Mouse (Mus musculus): ENCODE results near the gene Abhd14b. TPM values are rescaled to one million over a fixed set of nuclear protein-coding genes. Genes with fewer than 3 reads are reported as not detected.

Abhd14b gene
- polyA plus RNA-seq, 1 experiment from 2014 or later = 25.6 TPM

DNA sequence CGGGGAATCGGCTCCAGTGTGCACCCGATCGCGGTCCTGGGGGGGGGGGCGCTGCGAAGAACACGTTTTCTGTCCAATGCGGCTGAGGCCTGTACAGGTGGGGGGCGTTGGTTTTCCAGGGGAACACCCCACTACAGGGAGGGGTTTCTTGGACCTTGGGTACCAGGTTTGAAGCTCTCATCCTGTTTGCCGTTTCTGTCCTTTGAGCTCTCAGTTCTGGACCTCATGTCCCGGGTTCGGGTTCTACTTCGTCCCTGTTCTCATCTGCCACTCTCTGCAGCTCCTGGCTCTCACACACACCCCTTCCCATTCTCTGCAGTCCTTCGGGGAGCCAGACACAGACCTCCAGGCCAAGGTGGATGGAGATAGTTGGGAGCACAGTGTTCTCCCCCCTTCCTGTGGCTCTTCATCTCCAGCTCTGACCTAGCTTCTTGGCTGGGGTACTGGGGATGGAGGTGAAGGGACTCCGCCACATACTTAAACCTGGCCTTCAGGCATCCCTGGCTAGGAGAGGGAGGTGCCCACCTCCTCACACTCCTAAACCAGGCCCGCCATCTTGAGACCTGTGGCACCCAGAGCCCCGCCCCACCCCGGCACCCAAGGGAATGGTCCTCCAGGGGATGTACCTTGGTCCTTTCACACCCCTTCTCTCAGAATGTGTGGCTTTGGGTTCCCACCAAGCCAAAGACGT, 7.0 kb downstream of the Abhd14b start:
- 0 out of 2 replicates have a peak, but pooled peaks cover 6% of the 10 kb centered on the region for H3K36me3 ChIP-seq (ENCODE audit: control insufficient read depth, insufficient read depth, low read length)
- no peaks in the 10 kb centered on the region for H3K27me3 ChIP-seq (ENCODE audit: control insufficient read depth, insufficient read depth, low read length)
- H3K27ac ChIP-seq (ENCODE audit: low read depth, low read length) = peak overlapping the region; percentile 90
- ATAC-seq (ENCODE audit: low FRiP score, low TSS enrichment) = peak; percentile 1; the same call in 1 of the 2 replicates
- WGBS = 3% methylated on average over 11 of the region's 20 CpGs
- H3K9me3 ChIP-seq (ENCODE audit: control insufficient read depth, low read length) = no peaks in the 10 kb centered on the region
- peak overlapping the region; percentile 82 for H3K4me3 ChIP-seq (ENCODE audit: low read length)
- peak overlapping the region; percentile 96 for H3K4me2 ChIP-seq (replicated peaks; ENCODE audit: low read depth, low read length)
- H3K4me1 ChIP-seq (ENCODE audit: control insufficient read depth, insufficient read depth, low read length) = peaks cover 69% of the 10 kb centered on the region
- peak overlapping the region; percentile 82 for H3K9ac ChIP-seq (ENCODE audit: low read depth, low read length)

DNA sequence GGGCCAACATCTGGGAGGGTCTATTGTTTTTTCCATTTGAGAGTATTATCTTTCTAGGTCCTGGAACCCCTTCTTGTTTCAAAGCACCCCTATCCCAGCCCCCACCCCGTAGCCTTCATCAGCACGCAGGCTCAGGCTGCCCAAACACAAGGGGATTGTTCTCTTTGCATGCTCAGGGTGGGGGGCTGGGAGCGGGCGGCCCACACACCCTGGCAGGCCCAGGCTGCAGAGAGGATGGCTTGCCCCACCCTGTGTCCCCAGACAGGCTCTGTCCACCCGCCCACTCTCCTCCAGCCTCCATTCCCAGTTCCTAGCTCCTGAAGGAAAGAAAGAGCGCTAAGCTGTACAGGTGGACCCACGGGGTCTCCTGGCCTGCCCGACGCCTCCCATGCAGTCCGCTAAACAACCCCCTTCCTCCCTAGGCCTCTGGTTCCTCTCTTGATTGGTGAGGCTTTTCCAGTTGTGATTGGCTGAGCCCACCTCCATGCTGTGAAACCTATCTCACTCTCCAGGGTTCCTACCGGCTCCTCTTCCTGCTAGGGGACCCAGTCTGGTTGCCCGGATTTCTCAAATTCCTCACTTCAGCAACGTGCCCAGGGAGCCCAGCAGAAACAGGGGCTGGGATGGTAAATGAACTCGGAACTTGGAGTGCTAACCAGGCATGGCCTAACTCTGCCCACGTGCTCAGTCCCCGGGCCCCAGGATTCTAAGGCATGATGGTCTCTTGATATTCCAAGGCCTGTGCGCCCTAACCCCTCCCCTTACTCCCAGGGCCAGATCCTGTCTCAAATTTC, 7.8 kb downstream of the Abhd14b start:
- peaks cover 64% of the 10 kb centered on the region for H3K4me1 ChIP-seq (ENCODE audit: control insufficient read depth, insufficient read depth, low read length)
- peak overlapping the region; percentile 82 for H3K9ac ChIP-seq (ENCODE audit: low read depth, low read length)
- H3K4me3 ChIP-seq (ENCODE audit: low read length) = peak overlapping the region; percentile 82
- ATAC-seq (ENCODE audit: low FRiP score, low TSS enrichment) = peak; percentile 25; the same call in 1 of the 2 replicates
- H3K27me3 ChIP-seq (ENCODE audit: control insufficient read depth, insufficient read depth, low read length) = no peaks in the 10 kb centered on the region
- 2% methylated on average over 17 of the region's 17 CpGs for WGBS
- peak overlapping the region; percentile 90 for H3K27ac ChIP-seq (ENCODE audit: low read depth, low read length)
- peak overlapping the region; percentile 96 for H3K4me2 ChIP-seq (replicated peaks; ENCODE audit: low read depth, low read length)
- peaks cover 9% of the 10 kb centered on the region; the same call in 1 of the 2 replicates for H3K36me3 ChIP-seq (ENCODE audit: control insufficient read depth, insufficient read depth, low read length)
- H3K9me3 ChIP-seq (ENCODE audit: control insufficient read depth, low read length) = no peaks in the 10 kb centered on the region

DNA sequence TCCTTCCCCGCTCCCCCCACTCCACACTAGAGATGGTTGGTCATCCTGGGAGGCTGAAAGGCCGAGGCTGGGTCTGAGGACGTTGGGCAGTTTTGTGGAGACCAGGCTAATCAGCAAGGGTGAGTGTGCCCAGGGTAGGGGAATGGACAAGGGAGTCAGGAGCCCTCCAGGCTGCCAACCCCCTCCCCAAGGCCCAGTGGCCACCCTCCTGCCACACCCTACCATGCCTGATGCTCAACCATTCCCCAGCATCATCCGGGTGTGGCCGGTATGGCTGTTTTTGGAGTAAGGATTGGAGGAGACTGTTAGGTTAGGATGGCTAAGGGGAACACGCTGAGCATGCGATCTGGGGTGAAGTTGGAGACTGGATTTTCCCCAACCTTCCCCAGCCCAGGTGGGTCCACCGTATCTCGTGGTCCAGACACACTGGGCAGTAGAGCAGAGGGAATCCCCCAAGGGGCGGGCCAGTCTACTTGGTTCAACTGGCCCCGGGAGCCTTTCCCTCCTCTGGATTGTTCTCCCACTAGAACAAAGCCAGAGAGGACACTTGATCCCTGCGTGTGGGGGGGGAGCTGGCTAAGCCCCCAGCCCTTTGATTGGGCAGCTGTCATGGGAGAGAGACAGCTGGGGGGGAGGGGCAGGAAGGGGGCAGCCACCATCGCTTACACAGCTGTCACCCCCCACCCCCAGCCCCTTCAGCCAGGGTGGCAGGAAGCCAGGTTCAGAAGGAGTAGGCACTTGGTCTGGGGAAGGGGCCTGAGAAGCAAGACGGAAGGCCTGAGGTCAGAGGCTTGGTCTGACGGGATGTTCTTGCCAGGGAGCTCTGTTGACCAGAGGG, 9.3 kb downstream of the Abhd14b start:
- 29% methylated on average over 15 of the region's 15 CpGs for WGBS
- H3K4me3 ChIP-seq (ENCODE audit: low read length) = peak overlapping the region; percentile 82
- peaks cover 23% of the 10 kb centered on the region for H3K36me3 ChIP-seq (ENCODE audit: control insufficient read depth, insufficient read depth, low read length)
- no peaks in the 10 kb centered on the region for H3K9me3 ChIP-seq (ENCODE audit: control insufficient read depth, low read length)
- H3K4me1 ChIP-seq (ENCODE audit: control insufficient read depth, insufficient read depth, low read length) = peaks cover 60% of the 10 kb centered on the region
- H3K9ac ChIP-seq (ENCODE audit: low read depth, low read length) = peak overlapping the region; percentile 82
- H3K27ac ChIP-seq (ENCODE audit: low read depth, low read length) = peak overlapping the region; percentile 90
- H3K27me3 ChIP-seq (ENCODE audit: control insufficient read depth, insufficient read depth, low read length) = no peaks in the 10 kb centered on the region
- peak; percentile 13 for ATAC-seq (ENCODE audit: low FRiP score, low TSS enrichment)
- H3K4me2 ChIP-seq (replicated peaks; ENCODE audit: low read depth, low read length) = peak overlapping the region; percentile 96

DNA sequence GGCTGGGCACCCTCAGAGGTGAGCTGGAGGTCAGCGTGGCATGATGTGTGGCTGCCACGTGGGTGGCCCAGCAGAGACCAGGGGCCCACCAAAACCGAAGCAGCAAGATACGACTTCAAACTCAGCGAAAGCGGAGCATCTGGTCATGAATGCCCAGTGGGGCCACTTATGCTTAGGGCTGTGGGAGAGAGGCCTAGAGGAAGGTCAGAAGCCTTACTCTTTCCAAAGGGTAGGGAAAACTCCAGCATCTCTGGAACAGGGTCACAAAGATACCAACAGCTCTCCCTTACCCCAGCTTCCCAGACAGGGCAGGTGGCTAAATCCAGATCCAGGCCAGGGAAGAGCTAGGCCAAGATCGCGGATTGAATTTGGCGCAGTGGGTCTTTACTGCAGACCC, 9.9 kb downstream of the Abhd14b start:
- no peaks in the 10 kb centered on the region for H3K27me3 ChIP-seq (ENCODE audit: control insufficient read depth, insufficient read depth, low read length)
- H3K36me3 ChIP-seq (ENCODE audit: control insufficient read depth, insufficient read depth, low read length) = peaks cover 29% of the 10 kb centered on the region
- H3K9me3 ChIP-seq (ENCODE audit: control insufficient read depth, low read length) = no peaks in the 10 kb centered on the region
- no peak overlapping the region for H3K4me3 ChIP-seq (ENCODE audit: low read length)
- H3K4me2 ChIP-seq (replicated peaks; ENCODE audit: low read depth, low read length) = peak overlapping the region; percentile 96; the same call in 1 of the 2 replicates
- peak overlapping the region; percentile 82; the same call in 1 of the 2 replicates for H3K9ac ChIP-seq (ENCODE audit: low read depth, low read length)
- WGBS = 45% methylated on average over 9 of the region's 9 CpGs
- H3K4me1 ChIP-seq (ENCODE audit: control insufficient read depth, insufficient read depth, low read length) = peaks cover 56% of the 10 kb centered on the region
- H3K27ac ChIP-seq (ENCODE audit: low read depth, low read length) = peak overlapping the region; percentile 90
- no peak for ATAC-seq (ENCODE audit: low FRiP score, low TSS enrichment)

GRCm38 (mm10) chr9:106457920-106458319, 10.7 kb downstream of the Abhd14b start:
- peaks cover 34% of the 10 kb centered on the region for H3K36me3 ChIP-seq (ENCODE audit: control insufficient read depth, insufficient read depth, low read length)
- 70% methylated on average over 5 of the region's 5 CpGs for whole genome bisulfite sequencing
- no peak for ATAC-seq (ENCODE audit: low FRiP score, low TSS enrichment)
- no peak overlapping the region for H3K27ac ChIP-seq (ENCODE audit: low read depth, low read length)
- H3K4me1 ChIP-seq (ENCODE audit: control insufficient read depth, insufficient read depth, low read length) = peaks cover 49% of the 10 kb centered on the region
- H3K27me3 ChIP-seq (ENCODE audit: control insufficient read depth, insufficient read depth, low read length) = no peaks in the 10 kb centered on the region
- H3K4me2 ChIP-seq (replicated peaks; ENCODE audit: low read depth, low read length) = no peak overlapping the region
- H3K4me3 ChIP-seq (ENCODE audit: low read length) = no peak overlapping the region
- H3K9ac ChIP-seq (ENCODE audit: low read depth, low read length) = no peak overlapping the region
- no peaks in the 10 kb centered on the region for H3K9me3 ChIP-seq (ENCODE audit: control insufficient read depth, low read length)

GRCm38 (mm10) chr9:106459946-106460345, 12.7 kb downstream of the Abhd14b start:
- Histone ChIP-seq H3K9ac (ENCODE audit: low read depth, low read length) (peak overlapping the region; percentile 28; the same call in 1 of the 2 replicates), H3K27me3 (ENCODE audit: control insufficient read depth, insufficient read depth, low read length) (no peaks in the 10 kb centered on the region), H3K4me2 (replicated peaks; ENCODE audit: low read depth, low read length) (peak overlapping the region; percentile 15; the same call in 1 of the 2 replicates), H3K36me3 (ENCODE audit: control insufficient read depth, insufficient read depth, low read length) (peaks cover 43% of the 10 kb centered on the region), H3K4me1 (ENCODE audit: control insufficient read depth, insufficient read depth, low read length) (peaks cover 44% of the 10 kb centered on the region), H3K9me3 (ENCODE audit: control insufficient read depth, low read length) (no peaks in the 10 kb centered on the region), H3K27ac (ENCODE audit: low read depth, low read length) (peak overlapping the region; percentile 52; the same call in 1 of the 2 replicates), H3K4me3 (ENCODE audit: low read length) (no peak overlapping the region)
- ATAC-seq (ENCODE audit: low FRiP score, low TSS enrichment) = no peak
- WGBS = 43% methylated on average over 15 of the region's 15 CpGs

DNA sequence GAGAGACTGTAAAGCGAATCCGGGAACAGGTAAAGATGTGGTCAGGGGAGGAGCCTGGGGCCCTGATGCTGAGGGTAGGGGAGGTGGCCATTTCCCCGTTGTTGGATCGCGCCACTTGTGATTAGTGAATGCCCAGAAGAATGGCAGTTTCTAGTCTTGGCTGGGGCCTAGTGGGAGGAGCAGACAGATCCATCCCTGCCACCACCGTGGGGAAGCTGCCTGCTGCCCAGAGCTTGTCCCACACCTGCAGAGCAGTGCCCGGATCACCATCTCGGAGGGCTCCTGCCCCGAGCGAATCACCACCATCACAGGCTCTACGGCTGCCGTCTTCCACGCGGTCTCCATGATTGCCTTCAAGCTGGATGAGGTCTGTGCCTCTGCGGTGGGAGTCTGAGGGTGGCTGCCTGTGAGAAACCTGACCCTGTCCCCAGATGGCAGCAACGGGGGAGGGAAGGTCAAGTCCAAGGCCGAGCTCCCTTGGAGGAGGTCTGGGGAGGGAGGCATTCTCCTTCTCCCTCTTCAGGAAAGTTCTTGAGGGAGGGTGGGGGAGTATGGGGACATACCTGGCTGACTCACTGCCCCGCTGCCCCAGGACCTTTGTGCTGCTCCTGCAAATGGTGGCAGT, 13.3 kb downstream of the Abhd14b start:
- Histone ChIP-seq H3K27me3 (ENCODE audit: control insufficient read depth, insufficient read depth, low read length) (no peaks in the 10 kb centered on the region), H3K9me3 (ENCODE audit: control insufficient read depth, low read length) (no peaks in the 10 kb centered on the region), H3K4me3 (ENCODE audit: low read length) (no peak overlapping the region), H3K36me3 (ENCODE audit: control insufficient read depth, insufficient read depth, low read length) (peaks cover 43% of the 10 kb centered on the region), H3K4me1 (ENCODE audit: control insufficient read depth, insufficient read depth, low read length) (peaks cover 44% of the 10 kb centered on the region), H3K4me2 (replicated peaks; ENCODE audit: low read depth, low read length) (no peak overlapping the region; the same call in 1 of the 2 replicates), H3K9ac (ENCODE audit: low read depth, low read length) (peak overlapping the region; percentile 28; the same call in 1 of the 2 replicates), H3K27ac (ENCODE audit: low read depth, low read length) (peak overlapping the region; percentile 52; the same call in 1 of the 2 replicates)
- ATAC-seq (ENCODE audit: low FRiP score, low TSS enrichment) = 0 out of 2 replicates have a peak, but pooled peaks have one; percentile 3
- 45% methylated on average over 18 of the region's 18 CpGs for WGBS

GRCm38 (mm10) chr9:106461026-106461415, 13.8 kb downstream of the Abhd14b start:
- H3K36me3 ChIP-seq (ENCODE audit: control insufficient read depth, insufficient read depth, low read length) = peaks cover 43% of the 10 kb centered on the region
- H3K9ac ChIP-seq (ENCODE audit: low read depth, low read length) = no peak overlapping the region
- H3K27me3 ChIP-seq (ENCODE audit: control insufficient read depth, insufficient read depth, low read length) = no peaks in the 10 kb centered on the region
- peaks cover 41% of the 10 kb centered on the region for H3K4me1 ChIP-seq (ENCODE audit: control insufficient read depth, insufficient read depth, low read length)
- no peak overlapping the region for H3K4me2 ChIP-seq (replicated peaks; ENCODE audit: low read depth, low read length)
- H3K27ac ChIP-seq (ENCODE audit: low read depth, low read length) = peak overlapping the region; percentile 52; the same call in 1 of the 2 replicates
- ATAC-seq (ENCODE audit: low FRiP score, low TSS enrichment) = no peak
- H3K4me3 ChIP-seq (ENCODE audit: low read length) = no peak overlapping the region
- 75% methylated on average over 9 of the region's 9 CpGs for WGBS
- no peaks in the 10 kb centered on the region for H3K9me3 ChIP-seq (ENCODE audit: control insufficient read depth, low read length)
